Mouse (Mus musculus) urinary bladder, postnatal 36 days (tissue): Measurements from ENCODE around the gene Akr7a5.

Experiments used
- DNase-seq, 2 experiments: peaks; one replicate each; pipeline ENCODE4 v3.0.0; 2022; ENCODE audit warnings: low spot score in 2 of 2, mixed read lengths in 1 of 2

Akr7a5 gene

GRCm38 (mm10) chr4:139351931-139352711 lies 41.6 kb downstream of the Akr7a5 start, which contains the start of the genes Mrto4, Emc1 and Ubr4:
Mrto4 (minus strand) TSS chr4:139352576.
Emc1 (plus strand) TSS chr4:139352587.
Ubr4 (plus strand) TSS chr4:139352609.
- peak; percentile 80 to 85 for DNase-seq

- no peak for DNase-seq
Observed at GRCm38 (mm10) chr4:139352832-139353231, 42.3 kb downstream of the Akr7a5 start.

GRCm38 (mm10) chr4:139357211-139357610 lies 46.7 kb downstream of the Akr7a5 start:
- no peak for DNase-seq

- DNase-seq: no peak
Observed at GRCm38 (mm10) chr4:139360761-139361548, 50.4 kb downstream of the Akr7a5 start.

GRCm38 (mm10) chr4:139367336-139367735 lies 56.8 kb downstream of the Akr7a5 start:
- DNase-seq: no peak
